Mouse (Mus musculus): Measurements from ENCODE around the gene Rab30. TPM values are rescaled to one million over a fixed set of nuclear protein-coding genes. Genes with fewer than 3 reads are reported as not detected.
A peak's percentile ranks its signal among the peaks of the same experiment; 100 is the strongest.

Rab30 gene
- polyA plus RNA-seq, 2 experiments: 12.6 to 22.7 TPM

DNA sequence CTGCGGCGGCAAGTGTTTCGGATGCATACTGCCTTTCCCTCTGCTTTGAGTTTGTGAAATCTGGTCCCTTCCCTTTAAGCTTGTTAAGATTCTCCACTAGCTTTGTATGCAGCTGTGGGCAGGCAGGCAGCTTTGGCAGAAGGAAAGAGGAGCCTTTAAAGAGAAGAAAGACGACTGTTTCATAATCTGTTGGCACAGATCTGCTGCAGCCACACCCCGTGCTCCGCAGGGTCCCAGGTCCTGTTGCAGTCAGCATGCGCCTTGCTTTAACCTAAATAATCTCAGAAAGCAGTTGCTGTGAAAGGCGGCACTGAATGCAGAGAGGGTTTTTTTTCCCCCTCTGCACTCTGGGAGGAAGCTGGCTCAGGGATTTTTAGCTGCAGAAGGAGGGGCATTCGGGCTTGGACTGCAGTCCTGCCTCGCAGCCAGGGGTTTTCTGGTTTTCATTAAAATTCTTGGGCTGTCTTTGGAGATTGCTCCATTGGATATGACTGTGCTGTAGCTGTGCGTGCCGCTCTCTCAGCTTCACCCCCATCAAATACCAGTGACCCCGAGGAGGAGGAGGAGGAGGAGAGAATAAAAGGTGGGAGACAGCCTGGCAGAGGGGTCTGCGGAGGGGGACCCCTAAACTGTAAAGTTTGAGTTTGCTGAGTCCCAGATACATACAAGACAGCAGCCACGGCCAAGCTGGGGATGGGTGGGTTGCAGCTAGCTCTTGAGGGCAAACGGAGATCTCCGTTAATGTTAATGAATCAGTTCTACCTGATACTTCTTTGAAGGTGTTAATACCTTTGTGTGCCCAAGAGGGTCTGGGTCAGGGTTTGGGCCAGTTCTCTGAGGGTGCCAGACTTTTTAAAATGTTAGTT is 35.9 kb downstream of the Rab30 start:
- Histone ChIP-seq H3K9ac (ENCODE audit: low read depth, low read length, severe bottlenecking) (peak overlapping the region; percentile 49), H3K9me3 (ENCODE audit: control insufficient read depth, low read length) (no peaks in the 10 kb centered on the region), H3K4me2 (replicated peaks; ENCODE audit: low read depth, low read length, severe bottlenecking) (peak overlapping the region; percentile 60), H3K4me1 (ENCODE audit: control insufficient read depth, insufficient read depth, low read length) (peaks cover 26% of the 10 kb centered on the region), H3K36me3 (ENCODE audit: control insufficient read depth, insufficient read depth, low read length) (no peaks in the 10 kb centered on the region), H3K27me3 (ENCODE audit: control insufficient read depth, insufficient read depth, low read length) (no peaks in the 10 kb centered on the region), H3K4me3 (replicated peaks; ENCODE audit: low read length) (peak overlapping the region; percentile 36), H3K27ac (replicated peaks; ENCODE audit: low read depth, low read length) (peak overlapping the region; percentile 93)
- DNase-seq (ENCODE audit: low spot score) (peak; percentile 83), ATAC-seq (ENCODE audit: low FRiP score, low read depth) (peak; percentile 87)
- WGBS: 8% methylated on average over 17 of the region's 17 CpGs
- TF ChIP-seq POLR2A (IDR thresholded peaks at IDR 0.05; ENCODE audit: borderline replicate concordance, extremely low read depth, insufficient read depth, insufficient read length): 0 out of 2 replicates have a peak, but pooled peaks have one; percentile 6

DNA sequence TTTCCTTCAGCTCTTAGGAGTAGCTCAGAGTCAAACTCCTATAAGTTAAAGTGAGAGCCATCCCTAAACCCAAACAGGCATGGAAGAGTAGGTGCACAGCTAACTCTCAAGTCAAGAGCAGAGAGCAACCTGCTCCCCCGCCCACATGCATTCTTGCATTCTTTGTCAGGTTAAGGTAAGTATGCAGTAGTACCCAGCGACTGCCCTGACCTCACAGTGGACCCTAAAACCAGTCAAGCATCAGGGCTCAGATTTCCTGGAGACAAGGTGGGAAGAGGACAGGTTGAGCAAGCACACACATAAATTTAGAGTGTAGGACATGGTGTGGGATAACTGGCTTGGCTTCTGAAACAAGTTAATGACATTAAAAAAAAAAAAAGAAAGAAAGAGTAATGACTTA is 37.7 kb downstream of the Rab30 start:
- H3K9ac ChIP-seq (ENCODE audit: low read depth, low read length, severe bottlenecking): no peak overlapping the region
- WGBS: 60% methylated on average over 2 of the region's 2 CpGs
- TF ChIP-seq POLR2A (IDR thresholded peaks at IDR 0.05; ENCODE audit: borderline replicate concordance, extremely low read depth, insufficient read depth, insufficient read length): no peak
- H3K4me1 ChIP-seq (ENCODE audit: control insufficient read depth, insufficient read depth, low read length): peaks cover 26% of the 10 kb centered on the region
- H3K4me3 ChIP-seq (replicated peaks; ENCODE audit: low read length): no peak overlapping the region
- H3K9me3 ChIP-seq (ENCODE audit: control insufficient read depth, low read length): no peaks in the 10 kb centered on the region
- ATAC-seq (ENCODE audit: low FRiP score, low read depth) (no peak), DNase-seq (ENCODE audit: low spot score) (no peak)
- no peak overlapping the region for H3K4me2 ChIP-seq (replicated peaks; ENCODE audit: low read depth, low read length, severe bottlenecking)
- no peaks in the 10 kb centered on the region for H3K36me3 ChIP-seq (ENCODE audit: control insufficient read depth, insufficient read depth, low read length)
- H3K27ac ChIP-seq (replicated peaks; ENCODE audit: low read depth, low read length): no peak overlapping the region
- no peaks in the 10 kb centered on the region for H3K27me3 ChIP-seq (ENCODE audit: control insufficient read depth, insufficient read depth, low read length)

DNA sequence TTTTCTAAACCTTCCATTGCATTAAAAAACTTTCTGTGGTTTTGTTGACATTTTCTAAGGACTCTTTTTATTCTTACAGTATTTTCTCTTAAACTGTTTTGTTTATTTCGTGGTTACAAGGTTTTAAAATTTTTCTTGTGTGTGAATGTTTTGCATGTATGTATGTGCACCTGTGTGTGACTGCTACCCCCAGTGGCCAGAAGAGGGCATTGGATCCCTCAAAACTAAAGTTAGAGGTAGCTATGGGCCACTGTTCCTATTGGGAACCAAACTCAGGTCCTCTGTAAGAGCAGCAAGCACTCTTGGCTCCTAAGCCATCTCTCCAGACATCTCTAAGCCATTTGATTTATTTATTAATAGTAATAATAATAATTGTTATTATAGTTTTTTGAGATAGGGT is 40.0 kb downstream of the Rab30 start:
- Histone ChIP-seq H3K9me3 (ENCODE audit: control insufficient read depth, low read length) (no peaks in the 10 kb centered on the region), H3K27me3 (ENCODE audit: control insufficient read depth, insufficient read depth, low read length) (no peaks in the 10 kb centered on the region), H3K9ac (ENCODE audit: low read depth, low read length, severe bottlenecking) (no peak overlapping the region), H3K27ac (replicated peaks; ENCODE audit: low read depth, low read length) (no peak overlapping the region), H3K36me3 (ENCODE audit: control insufficient read depth, insufficient read depth, low read length) (no peaks in the 10 kb centered on the region), H3K4me2 (replicated peaks; ENCODE audit: low read depth, low read length, severe bottlenecking) (no peak overlapping the region), H3K4me1 (ENCODE audit: control insufficient read depth, insufficient read depth, low read length) (peaks cover 15% of the 10 kb centered on the region), H3K4me3 (replicated peaks; ENCODE audit: low read length) (no peak overlapping the region)
- WGBS: 79% methylated on average over 1 of the region's 1 CpGs
- DNase-seq (ENCODE audit: low spot score) (no peak), ATAC-seq (ENCODE audit: low FRiP score, low read depth) (no peak)
- TF ChIP-seq POLR2A (IDR thresholded peaks at IDR 0.05; ENCODE audit: borderline replicate concordance, extremely low read depth, insufficient read depth, insufficient read length): no peak

DNA sequence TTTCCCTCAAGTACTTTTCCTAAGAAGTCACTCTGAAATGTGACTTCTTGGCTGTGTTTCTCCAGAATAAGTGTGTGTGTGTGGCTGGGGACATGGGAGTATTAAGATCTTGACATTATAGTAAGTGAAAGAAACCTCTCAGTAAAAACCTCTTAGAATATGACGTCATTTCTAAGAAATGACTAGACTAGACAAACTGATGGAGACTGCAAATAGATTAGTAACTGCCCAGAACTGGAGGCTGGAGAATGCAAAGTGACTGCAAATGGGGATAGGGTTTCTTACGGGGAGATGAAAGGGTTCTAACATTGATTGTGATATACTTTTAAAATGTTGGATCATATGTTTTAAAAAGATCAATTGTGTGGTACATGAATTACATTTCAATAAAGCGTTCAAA is 40.5 kb downstream of the Rab30 start:
- no peak overlapping the region for H3K4me2 ChIP-seq (replicated peaks; ENCODE audit: low read depth, low read length, severe bottlenecking)
- no peaks in the 10 kb centered on the region for H3K27me3 ChIP-seq (ENCODE audit: control insufficient read depth, insufficient read depth, low read length)
- H3K4me3 ChIP-seq (replicated peaks; ENCODE audit: low read length): no peak overlapping the region
- no peaks in the 10 kb centered on the region for H3K36me3 ChIP-seq (ENCODE audit: control insufficient read depth, insufficient read depth, low read length)
- no peak for TF ChIP-seq POLR2A (IDR thresholded peaks at IDR 0.05; ENCODE audit: borderline replicate concordance, extremely low read depth, insufficient read depth, insufficient read length)
- no peak overlapping the region for H3K27ac ChIP-seq (replicated peaks; ENCODE audit: low read depth, low read length)
- peaks cover 9% of the 10 kb centered on the region for H3K4me1 ChIP-seq (ENCODE audit: control insufficient read depth, insufficient read depth, low read length)
- no peak overlapping the region for H3K9ac ChIP-seq (ENCODE audit: low read depth, low read length, severe bottlenecking)
- ATAC-seq (ENCODE audit: low FRiP score, low read depth) (no peak), DNase-seq (ENCODE audit: low spot score) (no peak)
- no peaks in the 10 kb centered on the region for H3K9me3 ChIP-seq (ENCODE audit: control insufficient read depth, low read length)
- 78% methylated on average over 3 of the region's 3 CpGs for WGBS

DNA sequence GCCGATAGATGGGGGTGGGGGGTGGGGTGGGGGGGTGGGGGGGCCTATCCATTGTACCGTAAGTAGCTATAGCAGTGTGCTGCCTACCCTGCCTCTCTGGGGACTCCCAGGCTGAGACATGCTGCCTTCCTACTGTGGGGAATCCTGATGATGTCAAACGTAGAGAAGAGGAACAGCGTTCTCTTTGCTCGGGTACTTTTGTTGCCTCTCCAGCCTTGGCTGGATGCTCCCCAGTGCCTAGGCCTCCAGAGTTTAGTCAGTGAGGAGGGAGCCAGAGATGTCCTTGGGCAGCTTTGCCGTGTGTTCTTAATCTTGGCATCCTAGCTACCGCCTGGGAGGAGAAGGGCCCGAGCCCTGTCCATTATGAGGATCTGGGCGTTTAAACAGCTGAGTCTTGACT is 41.1 kb downstream of the Rab30 start:
- Histone ChIP-seq H3K9ac (ENCODE audit: low read depth, low read length, severe bottlenecking) (no peak overlapping the region), H3K27ac (replicated peaks; ENCODE audit: low read depth, low read length) (no peak overlapping the region), H3K4me2 (replicated peaks; ENCODE audit: low read depth, low read length, severe bottlenecking) (no peak overlapping the region), H3K4me1 (ENCODE audit: control insufficient read depth, insufficient read depth, low read length) (peaks cover 7% of the 10 kb centered on the region), H3K4me3 (replicated peaks; ENCODE audit: low read length) (no peak overlapping the region), H3K36me3 (ENCODE audit: control insufficient read depth, insufficient read depth, low read length) (no peaks in the 10 kb centered on the region), H3K9me3 (ENCODE audit: control insufficient read depth, low read length) (no peaks in the 10 kb centered on the region), H3K27me3 (ENCODE audit: control insufficient read depth, insufficient read depth, low read length) (no peaks in the 10 kb centered on the region)
- no peak for ATAC-seq (ENCODE audit: low FRiP score, low read depth)
- 64% methylated on average over 8 of the region's 9 CpGs for WGBS
- no peak for DNase-seq (ENCODE audit: low spot score)
- TF ChIP-seq POLR2A (IDR thresholded peaks at IDR 0.05; ENCODE audit: borderline replicate concordance, extremely low read depth, insufficient read depth, insufficient read length): no peak
